Mouse (Mus musculus): ENCODE measurements at regions not wholly inside any gene's neighbourhood (a gene's known extent, or its start where the extent isn't known, plus 50 kb on each side); places are given as distances from the start of the nearest gene placed in this dataset.
"Not testable (repeated sequence)": the region's sequence is repeated elsewhere in the genome, so short reads cannot be mapped to it uniquely, and the experiment has no call there.

- no peak for DNase-seq
Observed at GRCm38 (mm10) chr14:84157412-84157811, 286.0 kb upstream of the Pcdh17 start.

- DNase-seq, result peak; percentile 6
Observed at GRCm38 (mm10) chr14:84175446-84175845, 267.9 kb upstream of the Pcdh17 start.

GRCm38 (mm10) chr14:84210949-84211348 is 232.4 kb upstream of the Pcdh17 start:
- DNase-seq, result no peak

GRCm38 (mm10) chr14:84222996-84223395 is 220.4 kb upstream of the Pcdh17 start:
- no peak for DNase-seq

- DNase-seq, result no peak
Observed at GRCm38 (mm10) chr14:84223924-84224323, 219.4 kb upstream of the Pcdh17 start.

GRCm38 (mm10) chr14:84248006-84248405 is 195.4 kb upstream of the Pcdh17 start:
- DNase-seq, result not testable (repeated sequence)

- no peak for DNase-seq
Observed at GRCm38 (mm10) chr14:84252583-84252982, 190.8 kb upstream of the Pcdh17 start.

GRCm38 (mm10) chr14:84257671-84258070 is 185.7 kb upstream of the Pcdh17 start:
- no peak for DNase-seq

GRCm38 (mm10) chr14:84258633-84259032 is 184.7 kb upstream of the Pcdh17 start:
- DNase-seq, result no peak

- DNase-seq, result no peak
Observed at GRCm38 (mm10) chr14:84263936-84264335, 179.4 kb upstream of the Pcdh17 start.

GRCm38 (mm10) chr14:84266217-84266616 is 177.1 kb upstream of the Pcdh17 start:
- DNase-seq, result no peak

- no peak for DNase-seq
Observed at GRCm38 (mm10) chr14:84283440-84284203, 159.7 kb upstream of the Pcdh17 start.

- DNase-seq, result no peak
Observed at GRCm38 (mm10) chr14:84320738-84321137, 122.6 kb upstream of the Pcdh17 start.

- no peak for DNase-seq
Observed at GRCm38 (mm10) chr14:84339604-84340003, 103.8 kb upstream of the Pcdh17 start.
